Mouse (Mus musculus): ENCODE data around the gene Rab3il1. TPM values are rescaled to one million over a fixed set of nuclear protein-coding genes. Genes with fewer than 3 reads are reported as not detected.

The Rab3il1 gene
- total RNA-seq, 1 experiment, result 4.0 TPM

- peaks cover 0 to 6% of the 10 kb centered on the region in 2 experiments; a peak in 2 of 4 replicates for H3K4me1 ChIP-seq (ENCODE audit: control insufficient read depth in 2 of 2, insufficient read depth in 2 of 2, low read length in 2 of 2, poor library complexity in 1 of 2)
- in situ Hi-C loops (cut with MboI; ENCODE audit: low sequenced_read_pairs in 2 of 2, unreplicated experiment in 2 of 2), result no loop called here
- no peak overlapping the region for H3K27ac ChIP-seq (ENCODE audit: insufficient read depth, low read depth, low read length, poor library complexity, severe bottlenecking)
- TF ChIP-seq ZC3H11A (IDR thresholded peaks at IDR 0.05; ENCODE audit: borderline replicate concordance, low read depth, low read length) (no peak), MAFK (IDR thresholded peaks at IDR 0.05; ENCODE audit: insufficient read depth, low read depth, low read length) (no peak), ZNF384 (IDR thresholded peaks at IDR 0.05; ENCODE audit: low read depth, low read length) (no peak), HCFC1 (IDR thresholded peaks at IDR 0.05; ENCODE audit: borderline replicate concordance, insufficient read depth, low read length) (no peak), CHD2 (IDR thresholded peaks at IDR 0.05; ENCODE audit: low read depth, low read length) (no peak)
- H3K9me3 ChIP-seq (ENCODE audit: control insufficient read depth, insufficient read depth, low read depth, low read length), result no peaks in the 10 kb centered on the region
- DNase-seq (ENCODE audit: low read depth, low spot score), result no peak
- H3K4me3 ChIP-seq (ENCODE audit: insufficient read depth in 1 of 2, low read depth in 1 of 2, low read length in 2 of 2, poor library complexity in 1 of 2, severe bottlenecking in 1 of 2), result no peak overlapping the region
- peaks cover 46% of the 10 kb centered on the region for H3K36me3 ChIP-seq (ENCODE audit: control insufficient read depth, insufficient read depth, low read length, poor library complexity, severe bottlenecking)
- no peak overlapping the region for H3K9ac ChIP-seq (ENCODE audit: insufficient read depth, low read depth, low read length, poor library complexity, severe bottlenecking)
Observed at GRCm38 (mm10) chr19:10071892-10072291, 70.4 kb downstream of the Rab3il1 start.

- Histone ChIP-seq H3K9ac (ENCODE audit: insufficient read depth, low read depth, low read length, poor library complexity, severe bottlenecking) (no peak overlapping the region), H3K9me3 (ENCODE audit: control insufficient read depth, insufficient read depth, low read depth, low read length) (no peaks in the 10 kb centered on the region), H3K36me3 (ENCODE audit: control insufficient read depth, insufficient read depth, low read length, poor library complexity, severe bottlenecking) (peaks cover 51% of the 10 kb centered on the region), H3K4me3 (ENCODE audit: insufficient read depth in 1 of 2, low read depth in 1 of 2, low read length in 2 of 2, poor library complexity in 1 of 2, severe bottlenecking in 1 of 2) (no peak overlapping the region), H3K4me1 (ENCODE audit: control insufficient read depth in 2 of 2, insufficient read depth in 2 of 2, low read length in 2 of 2, poor library complexity in 1 of 2) (peaks cover 0 to 6% of the 10 kb centered on the region in 2 experiments; a peak in 2 of 4 replicates), H3K27ac (ENCODE audit: insufficient read depth, low read depth, low read length, poor library complexity, severe bottlenecking) (no peak overlapping the region)
- in situ Hi-C loops (cut with MboI; ENCODE audit: low sequenced_read_pairs in 2 of 2, unreplicated experiment in 2 of 2), result no loop called here
- no peak for DNase-seq (ENCODE audit: low read depth, low spot score)
- TF ChIP-seq MAFK (IDR thresholded peaks at IDR 0.05; ENCODE audit: insufficient read depth, low read depth, low read length), result no peak
- TF ChIP-seq ZC3H11A (IDR thresholded peaks at IDR 0.05; ENCODE audit: borderline replicate concordance, low read depth, low read length), result no peak
- no peak for TF ChIP-seq HCFC1 (IDR thresholded peaks at IDR 0.05; ENCODE audit: borderline replicate concordance, insufficient read depth, low read length)
- no peak for TF ChIP-seq ZNF384 (IDR thresholded peaks at IDR 0.05; ENCODE audit: low read depth, low read length)
- TF ChIP-seq CHD2 (IDR thresholded peaks at IDR 0.05; ENCODE audit: low read depth, low read length), result no peak
Observed at GRCm38 (mm10) chr19:10073145-10073544, 71.7 kb downstream of the Rab3il1 start.

- no peak overlapping the region for H3K4me3 ChIP-seq (ENCODE audit: insufficient read depth in 1 of 2, low read depth in 1 of 2, low read length in 2 of 2, poor library complexity in 1 of 2, severe bottlenecking in 1 of 2)
- peaks cover 63% of the 10 kb centered on the region for H3K36me3 ChIP-seq (ENCODE audit: control insufficient read depth, insufficient read depth, low read length, poor library complexity, severe bottlenecking)
- no peaks in the 10 kb centered on the region for H3K9me3 ChIP-seq (ENCODE audit: control insufficient read depth, insufficient read depth, low read depth, low read length)
- H3K27ac ChIP-seq (ENCODE audit: insufficient read depth, low read depth, low read length, poor library complexity, severe bottlenecking), result no peak overlapping the region
- in situ Hi-C loops (cut with MboI; ENCODE audit: low sequenced_read_pairs in 2 of 2, unreplicated experiment in 2 of 2), result no loop called here
- H3K4me1 ChIP-seq (ENCODE audit: control insufficient read depth in 2 of 2, insufficient read depth in 2 of 2, low read length in 2 of 2, poor library complexity in 1 of 2), result no peaks in the 10 kb centered on the region
- no peak for DNase-seq (ENCODE audit: low read depth, low spot score)
- no peak for TF ChIP-seq HCFC1 (IDR thresholded peaks at IDR 0.05; ENCODE audit: borderline replicate concordance, insufficient read depth, low read length)
- no peak for TF ChIP-seq ZC3H11A (IDR thresholded peaks at IDR 0.05; ENCODE audit: borderline replicate concordance, low read depth, low read length)
- TF ChIP-seq MAFK (IDR thresholded peaks at IDR 0.05; ENCODE audit: insufficient read depth, low read depth, low read length), result no peak
- no peak for TF ChIP-seq ZNF384 (IDR thresholded peaks at IDR 0.05; ENCODE audit: low read depth, low read length)
- TF ChIP-seq CHD2 (IDR thresholded peaks at IDR 0.05; ENCODE audit: low read depth, low read length), result no peak
- no peak overlapping the region for H3K9ac ChIP-seq (ENCODE audit: insufficient read depth, low read depth, low read length, poor library complexity, severe bottlenecking)
Observed at GRCm38 (mm10) chr19:10078392-10078791, 76.9 kb downstream of the Rab3il1 start.

- TF ChIP-seq CHD2 (IDR thresholded peaks at IDR 0.05; ENCODE audit: low read depth, low read length) (no peak), HCFC1 (IDR thresholded peaks at IDR 0.05; ENCODE audit: borderline replicate concordance, insufficient read depth, low read length) (no peak), ZC3H11A (IDR thresholded peaks at IDR 0.05; ENCODE audit: borderline replicate concordance, low read depth, low read length) (no peak)
- no peak overlapping the region for H3K4me3 ChIP-seq (ENCODE audit: insufficient read depth in 1 of 2, low read depth in 1 of 2, low read length in 2 of 2, poor library complexity in 1 of 2, severe bottlenecking in 1 of 2)
- no peak overlapping the region for H3K9ac ChIP-seq (ENCODE audit: insufficient read depth, low read depth, low read length, poor library complexity, severe bottlenecking)
- DNase-seq (ENCODE audit: low read depth, low spot score), result no peak
- H3K9me3 ChIP-seq (ENCODE audit: control insufficient read depth, insufficient read depth, low read depth, low read length), result no peaks in the 10 kb centered on the region
- in situ Hi-C loops (cut with MboI; ENCODE audit: low sequenced_read_pairs in 2 of 2, unreplicated experiment in 2 of 2), result no loop called here
- H3K27ac ChIP-seq (ENCODE audit: insufficient read depth, low read depth, low read length, poor library complexity, severe bottlenecking), result no peak overlapping the region
- H3K36me3 ChIP-seq (ENCODE audit: control insufficient read depth, insufficient read depth, low read length, poor library complexity, severe bottlenecking), result peaks cover 51% of the 10 kb centered on the region
- H3K4me1 ChIP-seq (ENCODE audit: control insufficient read depth in 2 of 2, insufficient read depth in 2 of 2, low read length in 2 of 2, poor library complexity in 1 of 2), result no peaks in the 10 kb centered on the region
Observed at GRCm38 (mm10) chr19:10080384-10080783, 78.9 kb downstream of the Rab3il1 start.

GRCm38 (mm10) chr19:10082105-10082504 is 80.6 kb downstream of the Rab3il1 start:
- no peak overlapping the region for H3K9ac ChIP-seq (ENCODE audit: insufficient read depth, low read depth, low read length, poor library complexity, severe bottlenecking)
- H3K9me3 ChIP-seq (ENCODE audit: control insufficient read depth, insufficient read depth, low read depth, low read length), result no peaks in the 10 kb centered on the region
- in situ Hi-C loops (cut with MboI; ENCODE audit: low sequenced_read_pairs in 2 of 2, unreplicated experiment in 2 of 2), result no loop called here
- no peak overlapping the region for H3K4me3 ChIP-seq (ENCODE audit: insufficient read depth in 1 of 2, low read depth in 1 of 2, low read length in 2 of 2, poor library complexity in 1 of 2, severe bottlenecking in 1 of 2)
- no peak for DNase-seq (ENCODE audit: low read depth, low spot score)
- H3K4me1 ChIP-seq (ENCODE audit: control insufficient read depth in 2 of 2, insufficient read depth in 2 of 2, low read length in 2 of 2, poor library complexity in 1 of 2), result no peaks in the 10 kb centered on the region
- peaks cover 45% of the 10 kb centered on the region for H3K36me3 ChIP-seq (ENCODE audit: control insufficient read depth, insufficient read depth, low read length, poor library complexity, severe bottlenecking)
- H3K27ac ChIP-seq (ENCODE audit: insufficient read depth, low read depth, low read length, poor library complexity, severe bottlenecking), result no peak overlapping the region
- TF ChIP-seq ZC3H11A (IDR thresholded peaks at IDR 0.05; ENCODE audit: borderline replicate concordance, low read depth, low read length), result no peak
- no peak for TF ChIP-seq ZNF384 (IDR thresholded peaks at IDR 0.05; ENCODE audit: low read depth, low read length)
- TF ChIP-seq HCFC1 (IDR thresholded peaks at IDR 0.05; ENCODE audit: borderline replicate concordance, insufficient read depth, low read length), result no peak
- TF ChIP-seq CHD2 (IDR thresholded peaks at IDR 0.05; ENCODE audit: low read depth, low read length), result no peak
- no peak for TF ChIP-seq MAFK (IDR thresholded peaks at IDR 0.05; ENCODE audit: insufficient read depth, low read depth, low read length)
